Mouse (Mus musculus): ENCODE data around the gene Aggf1. TPM values are rescaled to one million over a fixed set of nuclear protein-coding genes. Genes with fewer than 3 reads are reported as not detected.

Gene Aggf1
- 13.1 and 13.3 TPM in 2 replicates for polyA plus RNA-seq (2015; fragmentation: Nextera tagmentation; extraction: Ambion mirVana)

- H3K4me2 ChIP-seq (ENCODE audit: low read depth, low read length): peak within 1 kb of the TSS; percentile 81
- peaks cover 8% of the 10 kb centered on the region for H3K36me3 ChIP-seq (ENCODE audit: control insufficient read depth, insufficient read depth)
- peak within 1 kb of the TSS; percentile 96 for H3K9ac ChIP-seq (ENCODE audit: low read depth, low read length)
- H3K27ac ChIP-seq (ENCODE audit: low read length): peak within 1 kb of the TSS; percentile 93
- H3K4me1 ChIP-seq (ENCODE audit: control insufficient read depth, low read depth, low read length): peaks cover 16% of the 10 kb centered on the region
- ATAC-seq (ENCODE audit: low read depth): peak; percentile 96
- no peaks in the 10 kb centered on the region; the same call in 1 of the 2 replicates for H3K9me3 ChIP-seq (replicated peaks; ENCODE audit: control insufficient read depth, low read length)
- H3K4me3 ChIP-seq (ENCODE audit: low read depth, low read length): peak within 1 kb of the TSS; percentile 100
- H3K27me3 ChIP-seq (ENCODE audit: control insufficient read depth, insufficient read depth, low read depth, low read length): no peaks in the 10 kb centered on the region
- under 1% methylated on average over 86 of the region's 86 CpGs for WGBS (ENCODE audit: insufficient replicate concordance)
Measured at GRCm38 (mm10) chr13:95374701-95375553, at the start of gene Aggf1. Aggf1 (minus strand) TSS chr13:95375352.

- Histone ChIP-seq H3K36me3 (ENCODE audit: control insufficient read depth, insufficient read depth) (no peaks in the 10 kb centered on the region), H3K9me3 (replicated peaks; ENCODE audit: control insufficient read depth, low read length) (no peaks in the 10 kb centered on the region), H3K27ac (ENCODE audit: low read length) (no peak overlapping the region), H3K4me1 (ENCODE audit: control insufficient read depth, low read depth, low read length) (no peaks in the 10 kb centered on the region), H3K4me3 (ENCODE audit: low read depth, low read length) (no peak overlapping the region), H3K4me2 (ENCODE audit: low read depth, low read length) (no peak overlapping the region), H3K9ac (ENCODE audit: low read depth, low read length) (no peak overlapping the region), H3K27me3 (ENCODE audit: control insufficient read depth, insufficient read depth, low read depth, low read length) (no peaks in the 10 kb centered on the region)
- 67% methylated on average over 7 of the region's 7 CpGs for WGBS (ENCODE audit: insufficient replicate concordance)
- no peak for ATAC-seq (ENCODE audit: low read depth)
Measured at GRCm38 (mm10) chr13:95424932-95425331, 49.8 kb upstream of the Aggf1 start.

- Histone ChIP-seq H3K9me3 (replicated peaks; ENCODE audit: control insufficient read depth, low read length) (no peaks in the 10 kb centered on the region), H3K9ac (ENCODE audit: low read depth, low read length) (no peak overlapping the region), H3K4me3 (ENCODE audit: low read depth, low read length) (no peak overlapping the region), H3K27ac (ENCODE audit: low read length) (no peak overlapping the region), H3K36me3 (ENCODE audit: control insufficient read depth, insufficient read depth) (no peaks in the 10 kb centered on the region), H3K4me2 (ENCODE audit: low read depth, low read length) (no peak overlapping the region), H3K27me3 (ENCODE audit: control insufficient read depth, insufficient read depth, low read depth, low read length) (no peaks in the 10 kb centered on the region), H3K4me1 (ENCODE audit: control insufficient read depth, low read depth, low read length) (no peaks in the 10 kb centered on the region)
- 27% methylated on average over 8 of the region's 8 CpGs for WGBS (ENCODE audit: insufficient replicate concordance)
- ATAC-seq (ENCODE audit: low read depth): no peak
Measured at GRCm38 (mm10) chr13:95419204-95419749, 44.1 kb upstream of the Aggf1 start.

- Histone ChIP-seq H3K27me3 (ENCODE audit: control insufficient read depth, insufficient read depth, low read depth, low read length) (no peaks in the 10 kb centered on the region), H3K4me3 (ENCODE audit: low read depth, low read length) (no peak overlapping the region), H3K9ac (ENCODE audit: low read depth, low read length) (no peak overlapping the region), H3K27ac (ENCODE audit: low read length) (no peak overlapping the region), H3K4me2 (ENCODE audit: low read depth, low read length) (no peak overlapping the region), H3K4me1 (ENCODE audit: control insufficient read depth, low read depth, low read length) (no peaks in the 10 kb centered on the region), H3K9me3 (replicated peaks; ENCODE audit: control insufficient read depth, low read length) (no peaks in the 10 kb centered on the region), H3K36me3 (ENCODE audit: control insufficient read depth, insufficient read depth) (no peaks in the 10 kb centered on the region)
- WGBS (ENCODE audit: insufficient replicate concordance): 42% methylated on average over 6 of the region's 6 CpGs
- ATAC-seq (ENCODE audit: low read depth): no peak
Measured at GRCm38 (mm10) chr13:95418575-95419203, 43.5 kb upstream of the Aggf1 start.

- no peak for ATAC-seq (ENCODE audit: low read depth)
- H3K27ac ChIP-seq (ENCODE audit: low read length): no peak overlapping the region
- H3K4me1 ChIP-seq (ENCODE audit: control insufficient read depth, low read depth, low read length): no peaks in the 10 kb centered on the region; the same call in none of the 2 replicates
- H3K4me2 ChIP-seq (ENCODE audit: low read depth, low read length): no peak overlapping the region
- WGBS (ENCODE audit: insufficient replicate concordance): 3% methylated on average over 2 of the region's 2 CpGs
- H3K9me3 ChIP-seq (replicated peaks; ENCODE audit: control insufficient read depth, low read length): no peaks in the 10 kb centered on the region
- H3K9ac ChIP-seq (ENCODE audit: low read depth, low read length): no peak overlapping the region
- no peak overlapping the region for H3K4me3 ChIP-seq (ENCODE audit: low read depth, low read length)
- no peaks in the 10 kb centered on the region for H3K27me3 ChIP-seq (ENCODE audit: control insufficient read depth, insufficient read depth, low read depth, low read length)
- H3K36me3 ChIP-seq (ENCODE audit: control insufficient read depth, insufficient read depth): no peaks in the 10 kb centered on the region
Measured at GRCm38 (mm10) chr13:95412257-95412656, 37.1 kb upstream of the Aggf1 start.

- Histone ChIP-seq H3K36me3 (ENCODE audit: control insufficient read depth, insufficient read depth) (no peaks in the 10 kb centered on the region), H3K4me1 (ENCODE audit: control insufficient read depth, low read depth, low read length) (no peaks in the 10 kb centered on the region), H3K4me3 (ENCODE audit: low read depth, low read length) (no peak overlapping the region), H3K27ac (ENCODE audit: low read length) (no peak overlapping the region), H3K27me3 (ENCODE audit: control insufficient read depth, insufficient read depth, low read depth, low read length) (no peaks in the 10 kb centered on the region), H3K9ac (ENCODE audit: low read depth, low read length) (no peak overlapping the region), H3K9me3 (replicated peaks; ENCODE audit: control insufficient read depth, low read length) (peaks cover 6% of the 10 kb centered on the region), H3K4me2 (ENCODE audit: low read depth, low read length) (no peak overlapping the region)
- WGBS (ENCODE audit: insufficient replicate concordance): 76% methylated on average over 7 of the region's 7 CpGs
- no peak for ATAC-seq (ENCODE audit: low read depth)
Measured at GRCm38 (mm10) chr13:95393242-95393641, 18.1 kb upstream of the Aggf1 start.

GRCm38 (mm10) chr13:95389866-95390865, 15.0 kb upstream of the Aggf1 start:
- WGBS (ENCODE audit: insufficient replicate concordance): 26% methylated on average over 24 of the region's 24 CpGs
- Histone ChIP-seq H3K36me3 (ENCODE audit: control insufficient read depth, insufficient read depth) (no peaks in the 10 kb centered on the region), H3K27me3 (ENCODE audit: control insufficient read depth, insufficient read depth, low read depth, low read length) (no peaks in the 10 kb centered on the region), H3K27ac (ENCODE audit: low read length) (no peak overlapping the region), H3K9me3 (replicated peaks; ENCODE audit: control insufficient read depth, low read length) (no peaks in the 10 kb centered on the region), H3K4me3 (ENCODE audit: low read depth, low read length) (no peak overlapping the region), H3K9ac (ENCODE audit: low read depth, low read length) (no peak overlapping the region), H3K4me2 (ENCODE audit: low read depth, low read length) (no peak overlapping the region), H3K4me1 (ENCODE audit: control insufficient read depth, low read depth, low read length) (no peaks in the 10 kb centered on the region)
- no peak for ATAC-seq (ENCODE audit: low read depth)

GRCm38 (mm10) chr13:95388226-95388625, 13.1 kb upstream of the Aggf1 start:
- Histone ChIP-seq H3K27me3 (ENCODE audit: control insufficient read depth, insufficient read depth, low read depth, low read length) (no peaks in the 10 kb centered on the region), H3K4me2 (ENCODE audit: low read depth, low read length) (no peak overlapping the region), H3K9me3 (replicated peaks; ENCODE audit: control insufficient read depth, low read length) (no peaks in the 10 kb centered on the region), H3K4me3 (ENCODE audit: low read depth, low read length) (no peak overlapping the region), H3K36me3 (ENCODE audit: control insufficient read depth, insufficient read depth) (no peaks in the 10 kb centered on the region), H3K4me1 (ENCODE audit: control insufficient read depth, low read depth, low read length) (no peaks in the 10 kb centered on the region), H3K27ac (ENCODE audit: low read length) (no peak overlapping the region), H3K9ac (ENCODE audit: low read depth, low read length) (no peak overlapping the region)
- WGBS (ENCODE audit: insufficient replicate concordance): 68% methylated on average over 5 of the region's 5 CpGs
- ATAC-seq (ENCODE audit: low read depth): no peak
